Mouse (Mus musculus) v-Abl transformed pro-B cells (cell line): ENCODE measurements around the gene Klhl8.

Experiments used
- in situ Hi-C, 2 experiments: fragments of 400-800 bp; cut with MboI; formaldehyde crosslinking; loops; one replicate each; pipeline ENCODE4 v1.15.1; 2025; ENCODE audit not compliant: unreplicated experiment in 2 of 2

Klhl8 gene

GRCm38 (mm10) chr5:103821062-103821461 is 90.0 kb downstream of the Klhl8 start:
- in situ Hi-C loops: loop anchor here (5.0 kb wide), 1 partner anchor 139 kb away; no protein-coding TSS in a partner anchor

DNA sequence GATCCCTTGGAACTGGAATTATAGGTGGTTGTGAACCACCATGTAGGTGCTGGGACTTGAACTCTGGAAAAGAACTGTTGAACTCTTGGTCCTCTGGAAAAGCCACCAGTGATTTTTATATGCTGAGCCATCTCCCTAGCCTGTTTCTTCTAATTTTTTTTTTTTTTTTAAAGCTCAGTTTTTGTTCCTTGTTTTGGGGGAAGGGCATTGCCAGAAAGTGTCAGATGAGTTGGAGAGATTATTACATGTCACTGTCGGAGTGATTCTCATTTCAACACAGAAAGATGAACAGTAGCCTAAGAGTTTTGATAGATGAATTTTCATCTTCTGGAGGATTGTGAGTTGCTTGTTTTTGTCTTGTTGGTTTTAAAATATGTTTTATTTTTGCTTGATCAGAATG is 91.4 kb downstream of the Klhl8 start:
- in situ Hi-C loops: loop anchor here (5.0 to 10.0 kb wide), 2 partner anchors 75 to 137 kb away; no protein-coding TSS in a partner anchor

- in situ Hi-C loops: loop anchor here in 1 of 2 experiments (10.0 kb wide), 1 partner anchor 74 kb away; no protein-coding TSS in a partner anchor
Measured at GRCm38 (mm10) chr5:103818602-103819001, 92.5 kb downstream of the Klhl8 start.

DNA sequence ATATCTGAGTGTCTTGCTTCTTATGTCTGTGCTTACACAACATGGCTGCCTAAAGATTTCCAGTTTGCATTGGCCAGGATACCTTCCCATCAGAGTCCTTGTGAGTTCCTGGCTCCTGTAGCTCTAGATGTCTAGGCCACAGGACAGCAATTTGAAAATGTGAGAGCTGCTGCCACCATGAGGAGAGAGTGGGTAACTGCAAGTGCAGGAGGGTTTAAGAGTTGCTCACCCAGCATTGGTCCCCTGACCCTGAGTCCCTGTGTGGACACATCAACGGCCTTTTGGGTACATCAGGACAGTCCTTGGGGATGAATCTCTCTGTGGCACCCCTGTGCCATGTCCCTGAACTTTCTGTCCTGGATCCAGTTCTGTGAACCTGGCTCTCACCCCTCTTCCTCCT is 93.3 kb downstream of the Klhl8 start:
- in situ Hi-C loops: loop anchor here in 1 of 2 experiments (10.0 kb wide), 1 partner anchor 73 kb away; no protein-coding TSS in a partner anchor

DNA sequence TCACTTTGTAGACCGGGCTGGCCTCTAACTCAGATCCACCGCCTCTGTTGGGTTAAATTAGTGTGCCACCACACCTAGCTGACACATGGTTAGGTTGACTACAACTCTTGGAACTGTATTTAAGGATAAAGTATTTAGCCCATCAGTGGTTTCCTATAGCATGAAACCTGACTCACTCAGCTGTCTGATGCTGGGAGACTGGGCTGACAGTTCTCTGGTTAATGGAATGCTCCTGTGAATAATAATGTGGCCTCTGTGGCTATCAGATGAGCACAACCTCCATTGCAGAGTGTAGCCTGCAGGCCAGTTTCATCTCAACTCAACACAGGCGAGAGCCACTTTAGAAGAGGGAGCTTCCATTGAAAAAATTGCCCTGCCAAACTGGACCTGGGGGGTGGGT is 94.3 kb downstream of the Klhl8 start:
- in situ Hi-C loops: loop anchor here in 1 of 2 experiments (10.0 kb wide), 1 partner anchor 72 kb away; no protein-coding TSS in a partner anchor

- in situ Hi-C loops: loop anchor here in 1 of 2 experiments (10.0 kb wide), 1 partner anchor 70 kb away; no protein-coding TSS in a partner anchor
Measured at GRCm38 (mm10) chr5:103815249-103815617, 95.8 kb downstream of the Klhl8 start.

- in situ Hi-C loops: loop anchor here (5.0 to 10.0 kb wide), 2 partner anchors 52 to 70 kb away; no protein-coding TSS in a partner anchor
Measured at GRCm38 (mm10) chr5:103814551-103815248, 96.4 kb downstream of the Klhl8 start.

- in situ Hi-C loops: loop anchor here (5.0 to 10.0 kb wide), 2 partner anchors 52 to 69 kb away; no protein-coding TSS in a partner anchor
Measured at GRCm38 (mm10) chr5:103813997-103814542, 97.0 kb downstream of the Klhl8 start.

DNA sequence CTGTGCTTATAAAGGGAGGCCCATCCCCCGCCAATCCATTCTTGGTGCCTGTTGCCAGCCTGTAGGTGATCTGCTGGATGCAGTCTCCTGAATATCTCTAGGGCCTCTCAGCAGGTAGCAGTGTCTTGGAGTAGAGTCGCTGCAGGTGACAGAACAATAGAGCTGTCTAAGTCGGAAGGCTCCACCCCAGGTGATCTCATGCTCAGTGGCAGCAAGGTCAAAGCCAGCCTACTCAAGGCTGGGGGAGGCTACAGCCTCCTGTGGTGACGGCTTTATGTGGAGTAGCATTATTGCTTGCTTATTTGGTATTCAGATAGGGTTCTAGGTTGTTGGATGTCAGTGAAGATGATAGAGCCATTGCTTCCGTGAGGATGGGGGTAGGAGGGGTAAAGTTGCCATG is 97.8 kb downstream of the Klhl8 start:
- in situ Hi-C loops: loop anchor here (5.0 to 10.0 kb wide), 2 partner anchors 51 to 68 kb away; no protein-coding TSS in a partner anchor
